Mouse (Mus musculus) layer of hippocampus, postnatal 10 days (tissue): ENCODE data around the gene Mrps17. TPM values are rescaled to one million over a fixed set of nuclear protein-coding genes. Genes with fewer than 3 reads are reported as not detected.

Experiments
- DNase-seq, 2 experiments: peaks; one replicate each; pipeline ENCODE4 v3.0.0; 2021; ENCODE audit warnings: low spot score in 2 of 2
- total RNA-seq, 2 experiments: library from RNA; stranded (reverse); gene quantifications; 2 replicates each; pipeline ENCODE4 v1.2.3; 2021

Mrps17 gene
- total RNA-seq, 2 experiments from 2014 or later = 72.6 to 81.5 TPM

DNA sequence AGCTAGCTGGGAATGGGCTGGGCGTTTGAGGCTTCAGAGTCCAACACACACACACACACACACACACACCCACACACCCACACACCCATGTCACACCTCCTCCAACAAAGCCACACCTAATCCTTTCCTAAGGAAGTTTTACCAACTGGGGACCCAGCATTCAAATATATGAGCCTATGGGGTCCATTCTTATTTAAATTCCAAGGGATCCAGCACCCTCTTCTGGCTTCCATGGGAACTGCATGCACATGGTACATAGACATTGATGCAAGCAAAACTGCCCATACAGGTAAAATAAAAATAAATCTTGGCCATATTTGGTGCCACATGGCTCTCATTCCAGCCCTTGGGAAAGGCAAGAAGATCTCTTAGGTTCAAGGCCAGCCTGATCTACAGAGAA is 25.7 kb downstream of the Mrps17 start:
- peak; percentile 33 to 40 for DNase-seq

DNA sequence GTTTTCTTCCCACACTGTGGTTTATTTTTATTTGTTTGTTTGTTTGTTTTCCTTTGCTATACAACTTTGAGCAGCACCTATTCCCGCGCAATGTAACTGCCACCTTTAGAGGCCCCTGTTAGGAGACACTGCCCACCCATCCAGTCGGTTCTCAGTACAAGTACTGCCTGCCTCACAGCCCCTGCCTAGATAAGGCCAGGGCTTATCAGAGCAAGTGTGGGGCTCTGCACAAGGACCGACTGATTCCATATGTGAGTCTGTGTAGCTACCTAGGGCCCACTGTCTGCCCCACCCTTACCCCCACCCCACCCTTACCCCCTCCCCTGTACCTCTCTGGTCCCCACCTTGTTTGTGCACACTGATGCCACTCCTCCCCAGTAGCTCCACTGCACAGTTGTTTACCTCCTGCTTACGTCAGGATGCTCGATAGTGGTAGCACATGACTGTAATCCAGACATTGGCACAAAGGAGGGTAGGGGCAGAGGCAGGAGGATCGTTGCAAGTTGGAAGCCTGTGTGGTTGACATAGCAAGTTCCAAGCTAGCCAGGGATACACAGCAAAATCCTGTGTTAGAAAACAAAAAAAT is 27.7 kb downstream of the Mrps17 start:
- DNase-seq = no peak

DNA sequence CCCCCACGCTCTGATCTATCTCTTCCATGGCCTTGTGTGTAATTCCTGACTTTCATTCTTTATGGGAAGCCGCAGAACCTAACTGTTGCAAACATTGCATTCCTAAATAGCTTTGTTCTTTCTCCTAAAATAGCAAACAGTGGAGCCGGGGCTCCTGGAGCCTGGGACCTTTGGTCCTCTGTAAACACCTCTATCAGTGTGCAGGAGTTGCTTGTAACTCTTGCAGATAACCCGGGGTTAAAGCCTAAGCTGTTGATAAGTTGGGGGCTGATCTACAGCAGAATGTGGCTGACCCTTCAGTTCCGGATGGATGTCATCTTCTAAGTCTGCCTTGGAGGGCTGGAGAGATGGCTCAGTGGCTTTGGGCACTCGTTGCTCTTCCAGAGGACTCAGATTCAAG is 28.8 kb downstream of the Mrps17 start:
- DNase-seq = no peak

DNA sequence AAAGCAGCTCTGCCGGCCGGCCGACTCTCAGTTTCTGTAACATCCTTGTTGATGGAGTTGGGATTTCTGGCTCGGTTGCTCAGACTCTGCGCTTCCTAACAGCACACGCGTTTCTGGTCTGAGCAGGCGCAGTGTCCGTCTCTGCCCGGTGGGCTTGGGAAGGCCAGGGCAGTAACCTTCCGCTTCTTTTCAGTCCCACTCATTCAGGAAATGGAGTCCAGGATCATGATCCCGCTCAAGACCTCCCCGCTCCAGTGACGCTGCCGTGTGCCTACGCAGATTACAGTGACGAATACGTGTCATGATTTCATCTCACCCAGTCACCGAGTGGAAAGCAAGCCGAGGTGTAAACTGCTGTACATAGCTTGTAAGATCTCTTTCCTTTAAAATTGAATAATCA is 41.6 kb downstream of the Mrps17 start:
- no peak for DNase-seq

DNA sequence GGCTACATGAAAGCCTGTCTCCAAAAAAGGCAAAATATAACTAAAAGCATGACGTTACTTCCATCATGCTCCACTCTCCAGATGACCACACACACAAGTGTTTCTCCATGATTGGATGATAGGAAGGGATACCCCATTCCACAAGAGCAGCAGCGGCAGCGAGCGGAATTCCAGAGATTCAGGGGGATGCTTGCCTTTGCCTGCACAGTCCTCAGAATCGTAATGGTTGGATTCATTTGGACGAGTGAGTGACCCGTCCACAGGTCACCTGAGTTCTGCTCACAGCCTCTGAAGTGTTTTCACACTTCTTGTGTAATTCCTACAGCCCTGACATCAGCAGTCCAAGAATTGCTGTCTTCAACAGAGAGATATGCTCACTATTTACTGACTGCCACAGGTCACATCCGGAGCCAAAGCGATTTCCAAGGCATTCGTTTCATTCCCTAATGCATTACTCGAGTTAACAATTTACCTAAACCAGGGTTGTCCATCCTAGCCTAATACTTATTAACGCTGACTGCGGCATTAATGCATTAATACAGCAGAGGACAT is 44.7 kb downstream of the Mrps17 start:
- DNase-seq = no peak

DNA sequence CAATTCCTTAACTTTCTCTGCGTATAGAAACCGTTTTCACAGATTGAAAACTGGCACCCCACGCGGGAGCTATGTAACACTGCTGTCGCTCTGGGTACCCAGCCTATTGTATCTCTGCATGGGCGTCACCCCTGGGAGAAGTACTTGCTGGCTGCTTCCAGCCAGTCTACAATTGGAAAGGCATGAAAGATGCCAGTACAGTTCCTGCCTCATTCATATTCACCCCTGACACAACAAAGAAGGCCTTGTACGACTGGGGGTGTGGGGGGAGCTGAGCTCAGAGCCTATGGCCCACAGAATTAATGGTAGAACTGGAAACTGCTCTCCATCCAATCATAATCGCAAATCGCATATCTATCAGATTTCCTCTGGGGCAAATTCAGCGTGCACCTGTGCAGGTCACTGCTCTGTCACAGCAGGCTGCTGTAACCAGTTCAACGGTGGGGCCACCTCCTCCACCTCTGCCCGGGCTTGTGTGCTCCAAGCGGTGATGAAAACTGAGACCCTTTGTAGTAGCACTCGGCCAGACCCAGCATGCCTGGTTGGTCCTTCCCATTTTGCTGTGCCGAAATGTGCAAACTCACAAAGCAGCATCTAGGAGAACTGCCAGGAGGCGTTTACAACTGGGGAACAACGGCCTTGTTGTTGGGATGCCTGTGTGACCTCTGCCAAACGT is 46.7 kb downstream of the Mrps17 start:
- DNase-seq = peak; percentile 55 to 68

DNA sequence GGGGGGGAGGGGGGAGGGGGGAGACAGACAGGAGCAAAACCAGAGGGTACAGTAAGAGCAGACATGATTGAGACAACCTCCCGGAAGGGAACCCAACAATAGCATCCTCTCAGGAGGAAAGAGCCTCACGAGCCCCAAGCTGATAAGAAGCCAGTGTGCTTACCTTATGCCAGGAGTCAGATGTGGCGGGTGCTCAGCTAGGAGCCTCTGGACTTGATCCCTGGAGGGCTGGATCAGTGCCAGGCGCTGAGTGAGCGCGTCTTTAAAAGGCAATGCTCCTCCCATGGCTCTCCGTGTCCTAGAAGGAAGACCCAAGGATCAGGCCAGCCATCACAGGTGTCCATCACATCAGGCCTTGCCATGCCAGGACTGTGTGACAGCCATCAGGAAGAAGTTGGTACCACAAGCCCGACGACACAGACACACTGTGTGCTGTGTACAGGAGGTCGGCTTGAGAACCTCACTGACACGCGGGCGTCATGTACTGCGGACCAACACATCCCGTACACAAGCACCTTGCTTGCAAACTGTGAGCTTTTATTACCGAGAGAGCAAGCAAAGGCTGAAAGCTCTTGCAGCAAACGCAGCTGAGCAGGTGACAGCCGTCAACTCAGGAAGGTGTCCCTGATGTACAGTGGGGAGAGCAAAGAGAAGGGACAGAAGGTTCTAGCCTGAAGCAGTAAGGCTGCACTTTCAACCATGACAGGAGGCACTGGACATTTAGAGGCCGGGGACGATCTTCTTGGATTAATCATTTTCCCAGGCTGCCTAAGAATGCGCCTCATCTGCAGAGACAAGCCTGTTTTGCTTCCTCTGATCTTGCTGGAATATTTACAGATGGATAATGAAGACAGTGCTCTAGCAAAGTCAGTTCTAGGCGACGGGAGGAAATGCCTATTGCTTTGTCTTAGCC is 55.4 kb downstream of the Mrps17 start:
- DNase-seq = no peak

Other genes with a start within 250 kb of the Mrps17 start
- 100 to 1,000 TPM; 123 to 152 TPM for gene Sfswap, start 214.3 kb upstream of the Mrps17 start, total RNA-seq
- gene Mmp17, start 131.3 kb upstream of the Mrps17 start, total RNA-seq = 10 to 100 TPM; 53.0 to 56.7 TPM
- gene Zfp11, start 45.4 kb upstream of the Mrps17 start, total RNA-seq = 1 to 10 TPM; 6.6 to 7.2 TPM
- not detected for gene Sept14, start 7.0 kb upstream of the Mrps17 start, total RNA-seq
- 10 to 100 TPM; 78.1 to 79.6 TPM for gene Nipsnap2, start 9.6 kb downstream of the Mrps17 start, total RNA-seq
- gene Psph, start 72.0 kb downstream of the Mrps17 start, total RNA-seq = 10 to 100 TPM; 23.7 to 28.5 TPM
- 10 to 100 TPM; 19.9 to 25.8 TPM for gene Sumf2, start 131.5 kb downstream of the Mrps17 start, total RNA-seq
- 100 to 1,000 TPM; 411 to 434 TPM for gene Chchd2, start 172.0 kb downstream of the Mrps17 start, total RNA-seq
- 1 to 10 TPM; 4.7 to 5.6 TPM for gene Zbed5, start 180.2 kb downstream of the Mrps17 start, total RNA-seq
- gene Phkg1, start 183.1 kb downstream of the Mrps17 start, total RNA-seq = 10 to 100 TPM; 12.6 to 15.9 TPM
- 1 to 10 TPM; 2.2 to 2.7 TPM for gene Nupr1l, start 193.0 kb downstream of the Mrps17 start, total RNA-seq
- gene Vkorc1l1, start 226.5 kb downstream of the Mrps17 start, total RNA-seq = 10 to 100 TPM; 46.7 to 49.4 TPM